Mouse (Mus musculus) lung, adult 2 months (tissue): ENCODE data around the gene Pcnx.

ENCODE experiments used
- CTCF ChIP-seq: fragments of 200-500 bp; IDR thresholded peaks from 2 replicates; pipeline ENCODE4 v1.5.1; 2011; ENCODE audit warnings: mild to moderate bottlenecking, low read length, control low read depth; ENCODE audit not compliant: insufficient read depth
- POLR2A ChIP-seq: fragments of 200-500 bp; IDR thresholded peaks from 2 replicates; pipeline ENCODE4 v1.6.1; 2011; ENCODE audit warnings: low read depth, mild to moderate bottlenecking, control low read depth, low read length, borderline replicate concordance; ENCODE audit errors: extremely low read depth

DNA sequence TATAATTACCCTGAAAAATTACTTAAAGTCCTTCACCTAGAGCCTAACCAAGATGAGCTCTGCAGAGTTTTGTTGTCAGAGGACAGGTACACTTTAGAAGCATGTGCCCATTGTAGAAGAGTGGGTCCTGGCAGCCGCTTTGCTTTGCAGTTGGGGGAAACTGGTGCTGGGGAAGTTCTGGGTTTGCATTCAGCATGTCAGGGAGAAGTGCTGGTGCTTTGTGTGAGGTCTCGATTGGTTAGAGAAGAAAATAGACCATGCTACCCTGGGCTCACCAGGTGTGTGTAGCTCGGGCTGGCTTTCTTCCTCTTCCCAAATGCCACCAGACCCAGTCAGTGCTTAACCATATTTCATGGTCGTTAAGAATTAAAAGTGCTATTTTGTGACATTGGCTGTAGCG, 25.2 kb downstream of the Pcnx start:
- TF ChIP-seq CTCF (no peak), POLR2A (no peak)
